Mouse (Mus musculus) midbrain, embryonic 10.5 days (tissue): ENCODE data around the gene Ulk4. TPM values are rescaled to one million over a fixed set of nuclear protein-coding genes. Genes with fewer than 3 reads are reported as not detected.

Source experiments
- DNase-seq: peaks from one replicate; pipeline ENCODE4 v3.0.0-alpha.2; 2017; ENCODE audit warnings: low spot score
- H3K27ac ChIP-seq: fragments of 300-500 bp; sonication (generic); replicated peaks from 2 replicates; pipeline ENCODE4 v1.5.1; 2016; ENCODE audit warnings: mild to moderate bottlenecking
- H3K27me3 ChIP-seq: fragments of 300-500 bp; sonication (generic); 2 replicates; pipeline ENCODE4 v1.6.1; 2016; ENCODE audit warnings: low read depth, mild to moderate bottlenecking; ENCODE audit not compliant: poor library complexity, severe bottlenecking
- H3K36me3 ChIP-seq: fragments of 300-500 bp; sonication (generic); 2 replicates; pipeline ENCODE4 v1.6.1; 2016; ENCODE audit warnings: mild to moderate bottlenecking, moderate library complexity
- H3K4me1 ChIP-seq: fragments of 300-500 bp; sonication (generic); 2 replicates; pipeline ENCODE4 v1.6.1; 2016
- H3K4me3 ChIP-seq: fragments of 300-500 bp; sonication (generic); 2 replicates; pipeline ENCODE4 v1.5.1; 2016; ENCODE audit warnings: mild to moderate bottlenecking, moderate library complexity
- H3K9me3 ChIP-seq: fragments of 300-500 bp; sonication (generic); replicated peaks from 2 replicates; pipeline ENCODE4 v1.6.1; 2016; ENCODE audit warnings: mild to moderate bottlenecking
- WGBS: fragments of 180-500 bp; shearing (Covaris S2); methylation state at CpG from one replicate; pipeline ENCODE4 v1.1.7; 2016; 5-methylcytosine and 5-hydroxymethylcytosine counted together
- polyA plus RNA-seq: library from polyadenylated mRNA; unstranded; fragments of >200 nt; fragmentation: Nextera tagmentation; extraction: Ambion mirVana; gene quantifications from 2 replicates; pipeline ENCODE4 v1.2.1, GENCODE M21; 2016

The Ulk4 gene
- polyA plus RNA-seq, 1 experiment from 2014 or later: 147 TPM

DNA sequence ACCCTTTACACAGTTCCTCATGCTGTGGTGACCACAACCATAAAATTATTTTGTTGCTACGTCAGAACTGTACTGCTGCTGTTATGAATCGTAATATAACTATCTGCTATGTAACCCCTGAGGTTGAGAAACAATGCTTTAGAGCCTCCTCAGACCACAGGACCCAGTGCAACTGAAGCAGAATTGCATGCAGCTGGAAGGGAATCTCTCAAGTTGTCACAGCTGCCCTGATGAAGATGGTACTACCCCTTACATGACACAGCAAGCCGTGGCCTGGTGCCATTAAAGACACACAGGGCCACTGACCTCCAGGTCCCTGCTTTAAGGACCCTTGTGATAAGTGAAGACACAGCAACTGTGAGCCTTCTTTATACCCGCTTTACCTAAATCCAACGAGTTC is 123.7 kb downstream of the Ulk4 start:
- H3K27me3 ChIP-seq: no peaks in the 10 kb centered on the region
- H3K9me3 ChIP-seq: no peaks in the 10 kb centered on the region
- no peaks in the 10 kb centered on the region for H3K36me3 ChIP-seq
- peaks cover 14% of the 10 kb centered on the region for H3K4me1 ChIP-seq
- no peak overlapping the region for H3K4me3 ChIP-seq
- WGBS: 93% methylated on average over 5 of the region's 5 CpGs
- DNase-seq: no peak
- H3K27ac ChIP-seq: no peak overlapping the region

DNA sequence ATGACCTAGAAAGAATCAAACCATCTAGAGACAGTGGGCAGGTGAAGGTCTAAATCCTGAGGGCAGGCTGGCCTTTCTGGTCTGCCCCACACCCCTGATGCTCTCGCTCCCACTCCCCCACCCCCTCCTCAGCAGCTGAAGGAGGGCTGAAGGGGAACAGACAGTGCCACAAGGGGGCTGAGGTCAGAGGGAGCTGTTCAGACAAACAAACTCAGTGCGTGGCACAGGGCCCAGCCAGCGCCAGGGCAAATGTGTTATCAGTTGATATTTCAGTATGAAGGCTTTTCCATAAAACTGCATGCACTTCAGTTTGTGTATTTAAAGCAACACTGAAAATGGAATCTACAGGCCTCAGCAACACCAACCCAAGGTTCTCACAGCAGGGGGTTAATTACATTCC is 128.4 kb downstream of the Ulk4 start:
- WGBS: 10% methylated on average over 3 of the region's 3 CpGs
- DNase-seq: no peak
- 0 out of 2 replicates have a peak overlapping the region, but pooled peaks have one; percentile 28 for H3K27ac ChIP-seq
- H3K36me3 ChIP-seq: peaks cover 13% of the 10 kb centered on the region
- no peaks in the 10 kb centered on the region for H3K9me3 ChIP-seq
- H3K4me3 ChIP-seq: no peak overlapping the region
- H3K4me1 ChIP-seq: peaks cover 14% of the 10 kb centered on the region
- no peaks in the 10 kb centered on the region for H3K27me3 ChIP-seq

DNA sequence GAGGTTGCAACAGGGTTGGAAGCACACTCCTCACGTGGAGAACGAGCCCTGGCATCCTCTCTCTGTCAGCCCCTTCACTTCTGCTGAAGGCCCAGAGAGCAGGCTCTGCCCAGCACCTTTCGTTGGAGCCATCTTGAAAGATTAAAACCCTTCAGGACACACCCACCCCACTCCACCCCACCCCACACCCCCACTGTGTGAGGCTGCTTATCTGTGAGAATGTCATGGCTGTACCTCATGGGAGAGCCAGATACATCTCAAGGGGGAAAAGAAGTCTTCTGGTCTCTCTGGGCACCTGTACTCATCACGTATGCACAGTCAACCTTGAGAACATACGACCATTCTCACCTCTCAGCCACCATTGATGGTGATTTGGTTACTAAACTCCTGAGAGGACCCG is 133.8 kb downstream of the Ulk4 start:
- DNase-seq: no peak
- H3K36me3 ChIP-seq: peaks cover 13% of the 10 kb centered on the region
- no peak overlapping the region for H3K27ac ChIP-seq
- H3K27me3 ChIP-seq: no peaks in the 10 kb centered on the region
- H3K4me3 ChIP-seq: no peak overlapping the region
- peaks cover 11% of the 10 kb centered on the region for H3K4me1 ChIP-seq
- WGBS: 83% methylated on average over 6 of the region's 6 CpGs
- no peaks in the 10 kb centered on the region for H3K9me3 ChIP-seq

DNA sequence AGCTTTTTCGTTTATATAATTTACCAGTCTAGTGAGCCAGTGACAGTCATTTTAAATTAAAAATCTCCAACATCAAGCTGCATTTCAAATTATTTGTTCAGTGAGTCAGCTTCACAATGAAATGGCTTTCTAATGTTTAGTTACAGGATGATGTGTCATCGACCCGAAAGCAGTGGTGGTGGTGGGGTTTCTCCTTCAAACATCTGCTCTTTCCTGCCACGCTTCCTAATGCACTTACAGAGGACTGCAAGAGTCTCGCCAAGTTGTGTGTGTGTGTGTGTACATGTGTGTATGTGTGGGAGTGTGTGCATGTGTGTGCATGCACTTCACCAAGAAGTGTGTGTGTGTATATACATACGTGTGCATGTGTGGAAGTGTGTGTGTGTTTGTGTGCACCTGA is 144.4 kb downstream of the Ulk4 start:
- no peaks in the 10 kb centered on the region for H3K27me3 ChIP-seq
- no peaks in the 10 kb centered on the region for H3K9me3 ChIP-seq
- H3K4me1 ChIP-seq: 0 out of 2 replicates have a peak, but pooled peaks cover under 1% of the 10 kb centered on the region
- no peaks in the 10 kb centered on the region for H3K36me3 ChIP-seq
- no peak overlapping the region for H3K4me3 ChIP-seq
- WGBS: 88% methylated on average over 6 of the region's 6 CpGs
- DNase-seq: no peak
- no peak overlapping the region for H3K27ac ChIP-seq

DNA sequence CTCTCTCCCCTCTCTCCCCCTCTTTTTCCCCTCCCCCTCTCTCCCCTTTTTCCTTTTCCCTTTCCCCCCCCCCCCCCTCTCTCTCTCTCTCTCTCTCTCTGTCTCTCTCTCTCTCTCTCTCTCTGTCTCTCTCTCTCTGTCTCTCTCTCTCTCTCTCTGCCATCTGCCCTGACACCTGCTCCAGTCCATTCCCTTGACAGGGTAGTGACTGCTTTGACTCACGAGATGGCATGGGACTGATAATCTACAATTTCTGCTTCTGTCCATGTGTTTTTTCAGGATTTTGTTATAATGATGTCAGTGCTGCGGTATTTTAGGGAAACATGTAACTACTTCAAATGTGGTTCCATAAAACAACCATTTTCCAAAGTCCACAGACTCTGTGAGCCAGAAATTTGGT is 147.5 kb downstream of the Ulk4 start:
- H3K36me3 ChIP-seq: no peaks in the 10 kb centered on the region
- H3K4me1 ChIP-seq: peaks cover 12% of the 10 kb centered on the region
- no peak for DNase-seq
- WGBS: 83% methylated on average over 2 of the region's 2 CpGs
- H3K4me3 ChIP-seq: no peak overlapping the region
- H3K9me3 ChIP-seq: no peaks in the 10 kb centered on the region
- H3K27ac ChIP-seq: no peak overlapping the region
- H3K27me3 ChIP-seq: no peaks in the 10 kb centered on the region

DNA sequence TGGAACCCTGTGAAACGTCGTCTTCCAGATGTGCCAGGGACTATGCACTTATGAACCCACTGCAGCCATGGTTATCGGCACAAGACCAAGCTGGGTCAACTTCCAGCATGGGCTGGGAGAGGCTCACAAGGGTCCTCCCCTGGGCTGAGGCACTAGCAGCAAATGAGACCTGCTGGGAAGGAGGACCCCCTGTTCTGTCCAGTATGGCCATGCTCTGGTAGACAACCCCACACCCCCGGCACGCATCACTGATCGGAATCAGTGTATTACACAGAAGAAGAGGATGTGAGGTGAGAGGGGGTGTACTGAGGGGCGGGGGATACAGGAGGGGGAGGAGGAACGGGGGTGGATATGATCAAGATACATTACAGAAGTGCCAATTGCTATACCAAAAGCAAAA is 148.1 kb downstream of the Ulk4 start:
- Histone ChIP-seq H3K27me3 (no peaks in the 10 kb centered on the region), H3K9me3 (no peaks in the 10 kb centered on the region), H3K4me1 (peaks cover 14% of the 10 kb centered on the region), H3K4me3 (no peak overlapping the region), H3K36me3 (no peaks in the 10 kb centered on the region), H3K27ac (no peak overlapping the region)
- WGBS: 89% methylated on average over 8 of the region's 8 CpGs
- no peak for DNase-seq

DNA sequence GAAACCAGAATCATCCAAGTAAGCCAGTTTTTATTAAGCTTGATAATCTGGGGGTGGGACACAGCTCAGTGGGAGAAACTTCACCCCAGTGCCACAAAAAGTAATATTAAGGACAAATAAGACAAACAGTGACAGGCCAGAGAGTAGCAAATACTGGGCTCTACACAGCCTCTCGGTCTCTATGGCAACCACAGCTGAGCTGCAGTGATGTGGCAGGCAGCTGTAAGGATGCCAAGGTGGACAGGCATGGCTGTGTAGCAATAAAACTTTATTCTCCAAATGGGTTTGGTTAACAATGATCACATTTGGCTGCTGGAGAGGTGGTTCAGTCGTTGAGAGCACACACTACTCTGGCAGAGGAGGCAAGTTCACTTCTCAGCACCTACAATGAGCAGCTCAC is 150.0 kb downstream of the Ulk4 start:
- Histone ChIP-seq H3K27ac (no peak overlapping the region), H3K36me3 (no peaks in the 10 kb centered on the region), H3K4me1 (peaks cover 14% of the 10 kb centered on the region), H3K9me3 (no peaks in the 10 kb centered on the region), H3K27me3 (no peaks in the 10 kb centered on the region), H3K4me3 (no peak overlapping the region)
- DNase-seq: no peak
- WGBS: 57% methylated on average over 2 of the region's 2 CpGs

DNA sequence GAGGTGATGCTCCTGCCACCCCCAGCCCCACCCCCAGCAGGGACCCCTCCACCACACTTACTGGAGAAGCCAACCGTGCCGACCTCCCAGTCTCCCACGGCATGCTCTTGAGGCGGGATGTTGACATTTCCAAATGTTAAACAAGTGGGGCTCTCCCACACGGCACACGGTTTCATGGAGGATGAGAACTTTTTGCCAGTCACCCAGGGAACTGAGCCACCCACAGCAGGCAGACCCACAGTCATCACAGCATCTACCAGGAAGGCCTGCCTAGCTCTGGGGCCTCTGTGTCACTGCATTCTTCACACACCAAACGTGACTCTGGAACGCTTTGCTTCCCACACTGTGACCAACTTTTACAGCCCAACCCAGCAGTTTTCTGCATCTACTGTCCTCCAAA is 152.3 kb downstream of the Ulk4 start:
- H3K36me3 ChIP-seq: no peaks in the 10 kb centered on the region
- 86% methylated on average over 8 of the region's 8 CpGs for WGBS
- no peak for DNase-seq
- H3K27ac ChIP-seq: no peak overlapping the region
- H3K4me3 ChIP-seq: no peak overlapping the region
- no peaks in the 10 kb centered on the region for H3K9me3 ChIP-seq
- peaks cover 14% of the 10 kb centered on the region for H3K4me1 ChIP-seq
- no peaks in the 10 kb centered on the region for H3K27me3 ChIP-seq

DNA sequence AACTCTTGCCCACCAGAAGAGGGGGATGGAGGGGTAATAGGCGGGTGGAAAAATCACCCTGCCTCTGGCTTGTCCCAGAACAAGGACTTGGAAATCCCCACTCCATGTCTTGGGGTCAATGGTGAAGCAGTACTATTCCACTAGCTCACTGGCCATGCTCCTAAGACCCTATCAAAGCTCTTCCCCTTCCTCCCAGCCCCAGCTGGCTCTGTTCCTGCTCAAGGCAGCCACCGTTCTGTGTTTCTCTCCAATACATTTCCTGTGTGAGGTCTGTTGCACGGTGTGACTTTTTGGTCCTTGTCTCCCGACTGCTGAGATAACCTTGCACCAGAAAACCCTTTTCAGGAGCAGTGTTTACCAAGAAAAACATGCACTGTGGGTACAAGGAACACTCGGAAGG is 155.0 kb downstream of the Ulk4 start:
- H3K27ac ChIP-seq: no peak overlapping the region
- no peak for DNase-seq

DNA sequence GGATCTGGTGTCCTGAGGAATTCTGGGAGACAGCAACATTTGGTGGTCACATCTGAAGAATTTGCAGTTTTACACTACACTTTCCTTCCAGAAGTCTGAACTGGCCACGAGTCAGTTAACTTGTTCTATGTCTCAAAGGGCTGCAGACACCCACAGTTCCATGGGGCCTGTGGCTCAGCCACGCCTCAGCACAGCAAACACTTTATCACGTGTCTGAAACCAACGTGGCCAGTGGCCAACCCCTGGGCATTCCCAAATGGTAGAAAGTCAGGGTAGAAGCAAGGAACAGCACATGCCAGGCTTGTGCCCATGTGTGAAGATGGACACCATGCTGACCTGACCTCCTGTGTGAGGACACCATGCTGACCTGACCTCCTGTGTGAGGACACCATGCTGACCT is 159.1 kb downstream of the Ulk4 start:
- Histone ChIP-seq H3K4me1 (no peaks in the 10 kb centered on the region), H3K27ac (peak overlapping the region; percentile 38; the same call in 1 of the 2 replicates), H3K36me3 (no peaks in the 10 kb centered on the region), H3K27me3 (no peaks in the 10 kb centered on the region), H3K9me3 (no peaks in the 10 kb centered on the region), H3K4me3 (no peak overlapping the region)
- no peak for DNase-seq
- 80% methylated on average over 4 of the region's 4 CpGs for WGBS

More for the DNA sequence above, 155.0 kb downstream of the Ulk4 start:
- H3K9me3 ChIP-seq: no peaks in the 10 kb centered on the region
- H3K36me3 ChIP-seq: no peaks in the 10 kb centered on the region
- WGBS: 81% methylated on average over 5 of the region's 5 CpGs
- no peak overlapping the region for H3K4me3 ChIP-seq
- peaks cover 9% of the 10 kb centered on the region for H3K4me1 ChIP-seq
- H3K27me3 ChIP-seq: no peaks in the 10 kb centered on the region

DNA sequence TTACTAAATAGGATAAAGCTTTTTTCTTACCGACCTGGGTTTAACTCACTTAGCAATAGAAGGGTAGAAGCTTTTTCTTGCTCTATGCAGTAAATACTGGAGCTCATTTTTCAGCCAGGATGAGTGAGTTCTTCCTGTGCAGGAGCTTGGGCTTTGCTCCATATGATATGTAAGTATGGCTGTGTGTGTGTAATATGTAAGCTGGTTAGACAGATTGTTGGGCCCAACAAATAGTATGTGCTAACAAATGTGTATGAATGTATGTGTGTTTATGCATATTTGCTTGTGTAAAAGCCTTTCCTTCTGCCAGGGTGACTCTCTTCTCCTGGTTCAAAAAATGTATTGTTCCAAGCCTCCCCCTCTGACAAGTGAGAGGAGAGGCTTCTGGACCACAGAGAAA is 164.9 kb downstream of the Ulk4 start:
- Histone ChIP-seq H3K27ac (no peak overlapping the region), H3K36me3 (no peaks in the 10 kb centered on the region), H3K9me3 (no peaks in the 10 kb centered on the region), H3K4me1 (peaks cover 17% of the 10 kb centered on the region), H3K27me3 (peaks cover 7% of the 10 kb centered on the region), H3K4me3 (no peak overlapping the region)
- WGBS: 58% methylated on average over 1 of the region's 1 CpGs
- no peak for DNase-seq

DNA sequence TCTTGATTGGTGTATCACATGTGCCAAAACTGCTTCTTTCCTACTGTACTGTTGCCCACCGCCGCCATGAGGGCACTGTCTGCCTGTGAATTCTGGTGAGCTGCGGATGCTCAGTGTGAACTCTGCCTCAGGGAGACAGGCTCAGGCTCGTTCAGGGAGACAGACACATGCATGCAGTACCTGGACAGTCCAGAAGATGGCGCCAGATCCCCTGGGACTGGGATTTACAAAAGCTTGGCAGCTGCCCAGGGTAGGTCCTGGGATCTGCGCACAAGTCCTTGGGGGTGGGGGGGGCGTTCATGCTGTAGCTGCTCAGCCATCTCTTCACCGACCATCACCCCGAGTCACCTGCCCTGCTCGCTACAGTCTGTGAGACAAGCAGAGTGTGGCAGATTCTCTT is 168.9 kb downstream of the Ulk4 start:
- Histone ChIP-seq H3K36me3 (no peaks in the 10 kb centered on the region), H3K27ac (peak overlapping the region; percentile 29; the same call in 1 of the 2 replicates), H3K9me3 (no peaks in the 10 kb centered on the region), H3K4me1 (peaks cover 18% of the 10 kb centered on the region), H3K27me3 (peaks cover 12% of the 10 kb centered on the region), H3K4me3 (no peak overlapping the region)
- 14% methylated on average over 10 of the region's 10 CpGs for WGBS
- DNase-seq: peak; percentile 89

DNA sequence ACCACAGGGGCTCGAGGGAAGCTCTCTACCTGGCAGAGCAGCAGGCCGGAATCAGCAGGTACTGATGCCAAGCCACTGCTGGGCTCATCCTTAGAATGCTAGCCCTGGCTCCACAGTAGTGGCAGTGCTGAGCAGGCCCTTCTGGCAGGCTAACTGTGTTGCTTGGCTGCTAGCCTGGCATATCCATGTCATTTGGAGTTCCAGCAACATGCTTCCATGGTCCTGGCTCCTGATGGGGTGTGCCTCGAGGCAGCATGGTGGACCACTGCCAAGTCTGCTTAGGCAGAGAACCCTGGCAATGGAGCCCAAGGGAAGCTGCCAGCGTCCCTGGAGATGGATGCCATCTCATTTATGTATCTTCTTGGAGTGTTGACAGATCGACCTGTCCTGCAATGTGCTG is 169.4 kb downstream of the Ulk4 start:
- no peak overlapping the region for H3K4me3 ChIP-seq
- no peak for DNase-seq
- 80% methylated on average over 5 of the region's 5 CpGs for WGBS
- H3K36me3 ChIP-seq: no peaks in the 10 kb centered on the region
- no peaks in the 10 kb centered on the region for H3K9me3 ChIP-seq
- peaks cover 12% of the 10 kb centered on the region for H3K27me3 ChIP-seq
- no peak overlapping the region for H3K27ac ChIP-seq
- peaks cover 18% of the 10 kb centered on the region for H3K4me1 ChIP-seq

DNA sequence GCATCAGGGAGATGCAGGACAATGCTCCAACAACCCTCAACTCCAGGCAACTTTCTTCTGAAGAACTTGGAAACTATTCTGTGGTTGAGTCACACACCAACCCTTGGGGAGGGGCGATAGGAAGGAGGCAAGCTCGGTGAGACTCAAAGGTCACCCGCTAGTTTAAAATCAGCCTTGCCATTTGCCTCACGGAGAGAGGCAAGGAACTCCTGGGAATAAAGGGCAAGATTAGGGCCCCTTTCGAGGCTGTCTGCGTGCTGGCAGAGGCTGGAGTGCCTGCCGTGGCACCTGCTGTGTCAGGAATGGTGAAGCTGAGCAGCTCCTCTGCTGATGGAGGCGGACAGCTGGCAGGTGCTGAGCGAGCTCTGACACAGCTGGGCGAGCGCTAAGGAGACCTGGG is 169.9 kb downstream of the Ulk4 start:
- Histone ChIP-seq H3K4me1 (peaks cover 14% of the 10 kb centered on the region), H3K4me3 (no peak overlapping the region), H3K9me3 (no peaks in the 10 kb centered on the region), H3K27ac (0 out of 2 replicates have a peak overlapping the region, but pooled peaks have one; percentile 6), H3K36me3 (no peaks in the 10 kb centered on the region), H3K27me3 (peaks cover 12% of the 10 kb centered on the region)
- DNase-seq: no peak
- WGBS: 22% methylated on average over 11 of the region's 11 CpGs
